In genomic region chr1:65131671-65132070, GRCm38 (mm10) we compare ENCODE assay signal across 38 mouse cellular contexts. TPM values are rescaled to one million over a fixed set of nuclear protein-coding genes. Genes with fewer than 3 reads are reported as not detected.
"Had no signal": no experiment of that assay in that cellular context is flagged by ENCODE, and none has a peak within 500 bp of the region (broad histone marks: within the 10 kb centered on the region; RNA-seq: fewer than 3 reads in every experiment).

No protein-coding gene starts in this region.

- H3K36me3 ChIP-seq: heart, embryonic 10.5 days; heart, embryonic 12.5 days; heart, embryonic 13.5 days; heart, embryonic 15.5 days; hindbrain, embryonic 10.5 days; hindbrain, embryonic 12.5 days; hindbrain, embryonic 13.5 days; hindbrain, embryonic 15.5 days; intestine, embryonic 15.5 days; kidney, embryonic 15.5 days had no signal

- H3K4me3 ChIP-seq: heart, embryonic 10.5 days; heart, embryonic 12.5 days; heart, embryonic 13.5 days; heart, embryonic 15.5 days; hindbrain, embryonic 10.5 days; hindbrain, embryonic 12.5 days; hindbrain, embryonic 13.5 days; hindbrain, embryonic 15.5 days; intestine, embryonic 15.5 days; kidney, embryonic 15.5 days; layer of hippocampus, adult 2 months; left cerebral cortex, adult 2 months had no signal

- H3K4me1 ChIP-seq: heart, embryonic 10.5 days; heart, embryonic 12.5 days; heart, embryonic 13.5 days; heart, embryonic 15.5 days; hindbrain, embryonic 10.5 days; hindbrain, embryonic 12.5 days; hindbrain, embryonic 13.5 days; hindbrain, embryonic 15.5 days; intestine, embryonic 15.5 days; kidney, embryonic 15.5 days had no signal

- DNase-seq: heart, postnatal 10 days; heart, postnatal 14 days; heart, postnatal 36 days; heart, postnatal 4 days; kidney, adult 11 months; kidney, adult 18-20 months; kidney, adult 8-10 months; kidney, postnatal 10 days; kidney, postnatal 4 days; layer of hippocampus, adult 9-11 months; layer of hippocampus, postnatal 36 days had no signal

- H3K27ac ChIP-seq: heart, embryonic 10.5 days; heart, embryonic 13.5 days; heart, embryonic 15.5 days; hindbrain, embryonic 10.5 days; hindbrain, embryonic 12.5 days; hindbrain, embryonic 13.5 days; hindbrain, embryonic 14.5 days; hindbrain, embryonic 15.5 days; hindbrain, postnatal 0 days; intestine, embryonic 15.5 days; kidney, embryonic 15.5 days; kidney, postnatal 0 days; layer of hippocampus, adult 2 months; left cerebral cortex, adult 2 months had no signal

- H3K27me3 ChIP-seq: heart, embryonic 12.5 days; heart, embryonic 13.5 days; heart, embryonic 15.5 days; hindbrain, embryonic 12.5 days; hindbrain, embryonic 13.5 days; hindbrain, embryonic 15.5 days; intestine, embryonic 15.5 days; kidney, embryonic 15.5 days had no signal

RNA-seq across cellular contexts. Expression of gene D630023F18Rik, which starts 8.7 kb away (rescaled TPM):
- polyA plus RNA-seq: heart, postnatal 0 days; hindbrain, embryonic 11.5 days; inflammation-experienced regulatory T-cells, adult 6 months; intestine, embryonic 16.5 days had no signal

RNA-seq across cellular contexts. Expression of gene Gm28845, which starts 12.3 kb away (rescaled TPM):
- polyA plus RNA-seq: heart, embryonic 10.5 days; heart, embryonic 11.5 days; heart, embryonic 12.5 days; heart, embryonic 13.5 days; heart, embryonic 14.5 days; heart, embryonic 15.5 days; heart, embryonic 16.5 days; heart, postnatal 0 days; hindbrain, embryonic 10.5 days; hindbrain, embryonic 11.5 days; hindbrain, embryonic 12.5 days; hindbrain, embryonic 13.5 days; hindbrain, embryonic 15.5 days; inflammation-experienced regulatory T-cells, adult 6 months; intestine, embryonic 14.5 days; intestine, embryonic 15.5 days; intestine, embryonic 16.5 days; intestine, postnatal 0 days; kidney, embryonic 14.5 days; kidney, embryonic 15.5 days; kidney, postnatal 0 days; large intestine, adult 2 months had no signal

RNA-seq across cellular contexts. Expression of gene Cryga, which starts 28.5 kb away (rescaled TPM):
- polyA plus RNA-seq: heart, embryonic 10.5 days; heart, embryonic 11.5 days; heart, embryonic 12.5 days; heart, embryonic 13.5 days; heart, embryonic 14.5 days; heart, embryonic 15.5 days; heart, embryonic 16.5 days; heart, postnatal 0 days; hindbrain, embryonic 10.5 days; hindbrain, embryonic 11.5 days; hindbrain, embryonic 12.5 days; hindbrain, embryonic 13.5 days; hindbrain, embryonic 14.5 days; inflammation-experienced regulatory T-cells, adult 6 months; intestine, embryonic 14.5 days; intestine, embryonic 15.5 days; intestine, embryonic 16.5 days; intestine, postnatal 0 days; kidney, embryonic 14.5 days; kidney, embryonic 15.5 days; kidney, embryonic 16.5 days; kidney, postnatal 0 days; large intestine, adult 2 months had no signal

RNA-seq across cellular contexts. Expression of gene Crygb, which starts 49.6 kb away (rescaled TPM):
- polyA plus RNA-seq: heart, embryonic 10.5 days; heart, postnatal 0 days; hindbrain, embryonic 10.5 days; hindbrain, embryonic 11.5 days; hindbrain, embryonic 12.5 days; hindbrain, embryonic 13.5 days; inflammation-experienced regulatory T-cells, adult 6 months; intestine, embryonic 14.5 days; intestine, embryonic 15.5 days; intestine, embryonic 16.5 days; intestine, postnatal 0 days; kidney, embryonic 14.5 days; kidney, embryonic 15.5 days; kidney, embryonic 16.5 days; kidney, postnatal 0 days; large intestine, adult 2 months had no signal
